Mouse (Mus musculus): ENCODE results near the gene Prkd2.
A peak's percentile ranks its signal among the peaks of the same experiment; 100 is the strongest.

Prkd2 gene

GRCm38 (mm10) chr7:16869497-16869896 lies 26.8 kb downstream of the Prkd2 start:
- peak; percentile 94 to 95 for DNase-seq

GRCm38 (mm10) chr7:16871600-16871999 lies 28.9 kb downstream of the Prkd2 start:
- DNase-seq: no peak

- no peak for DNase-seq
Observed at GRCm38 (mm10) chr7:16872478-16872877, 29.8 kb downstream of the Prkd2 start.

- DNase-seq: no peak
Observed at GRCm38 (mm10) chr7:16873392-16873791, 30.7 kb downstream of the Prkd2 start.

GRCm38 (mm10) chr7:16874190-16874589 lies 31.5 kb downstream of the Prkd2 start:
- DNase-seq: peak; percentile 83

GRCm38 (mm10) chr7:16874756-16875309 lies 32.1 kb downstream of the Prkd2 start:
- DNase-seq: peak; percentile 100

GRCm38 (mm10) chr7:16875310-16875325 lies 32.4 kb downstream of the Prkd2 start, which contains the start of gene Dact3:
Gene Dact3 (plus strand): TSS chr7:16875317.
- no peak for DNase-seq

GRCm38 (mm10) chr7:16875326-16875725 lies 32.6 kb downstream of the Prkd2 start:
- DNase-seq: no peak

GRCm38 (mm10) chr7:16876006-16876405 lies 33.3 kb downstream of the Prkd2 start:
- DNase-seq: no peak

- peak; percentile 38 to 61 for DNase-seq
Observed at GRCm38 (mm10) chr7:16876608-16877007, 33.9 kb downstream of the Prkd2 start.

- DNase-seq: no peak
Observed at GRCm38 (mm10) chr7:16877717-16878116, 35.0 kb downstream of the Prkd2 start.

- peak in 1 of 2 experiments; percentile 52 for DNase-seq
Observed at GRCm38 (mm10) chr7:16879796-16880547, 37.3 kb downstream of the Prkd2 start.

GRCm38 (mm10) chr7:16880615-16881014 lies 37.9 kb downstream of the Prkd2 start:
- DNase-seq: no peak

- no peak for DNase-seq
Observed at GRCm38 (mm10) chr7:16883162-16883561, 40.5 kb downstream of the Prkd2 start.

- DNase-seq: no peak
Observed at GRCm38 (mm10) chr7:16884334-16884733, 41.6 kb downstream of the Prkd2 start.

GRCm38 (mm10) chr7:16885271-16885776 lies 42.6 kb downstream of the Prkd2 start:
- DNase-seq: peak in 1 of 2 experiments; percentile 37

- peak; percentile 61 to 68 for DNase-seq
Observed at GRCm38 (mm10) chr7:16885905-16886304, 43.2 kb downstream of the Prkd2 start.

- no peak for DNase-seq
Observed at GRCm38 (mm10) chr7:16890536-16890935, 47.8 kb downstream of the Prkd2 start.

GRCm38 (mm10) chr7:16890944-16891343 lies 48.2 kb downstream of the Prkd2 start:
- peak in 1 of 2 experiments; percentile 51 for DNase-seq

- DNase-seq: peak; percentile 93 to 94
Observed at GRCm38 (mm10) chr7:16891641-16892351, 49.1 kb downstream of the Prkd2 start, which contains the start of gene Gng8. Gene Gng8 (plus strand): TSS chr7:16891786.

GRCm38 (mm10) chr7:16892352-16892730 lies 49.6 kb downstream of the Prkd2 start:
- no peak for DNase-seq

- DNase-seq: no peak
Observed at GRCm38 (mm10) chr7:16893612-16894011, 50.9 kb downstream of the Prkd2 start.

- peak in 1 of 2 experiments; percentile 33 for DNase-seq
Observed at GRCm38 (mm10) chr7:16894279-16894678, 51.6 kb downstream of the Prkd2 start.

- peak; percentile 92 for DNase-seq
Observed at GRCm38 (mm10) chr7:16895000-16895399, 52.3 kb downstream of the Prkd2 start.
